ENCODE assay signal across 9 mouse cellular contexts in genomic region chr1:78819592-78819991, GRCm38 (mm10). TPM values are rescaled to one million over a fixed set of nuclear protein-coding genes. Genes with fewer than 3 reads are reported as not detected.
DNase-seq lines count a peak whose midpoint lies in the region; ATAC-seq and TF ChIP-seq lines count a peak whose summit lies in the region.
"Had no signal": no experiment of that assay in that cellular context is flagged by ENCODE, and none has a peak within 500 bp of the region (broad histone marks: within the 10 kb centered on the region; RNA-seq: fewer than 3 reads in every experiment).

No protein-coding gene starts in this region.

- peak; percentile 48 to 50 for DNase-seq in cerebellum, postnatal 10 days
- DNase-seq in right cerebral cortex, postnatal 10 days (ENCODE audit: low spot score in 2 of 2), result peak; percentile 51 to 61
- DNase-seq in right cerebral cortex, postnatal 25 days, result no peak
- peak; percentile 67 for DNase-seq in intestine, embryonic 14.5 days (ENCODE audit: low spot score)
- no peak for DNase-seq in liver
- DNase-seq in frontal cortex, postnatal 25 days (ENCODE audit: low spot score in 2 of 2), result no peak

- no peak overlapping the region for H3K9ac ChIP-seq in intestine, embryonic 14.5 days (ENCODE audit: low read length)

- H3K36me3 ChIP-seq in intestine, embryonic 14.5 days (ENCODE audit: control insufficient read depth, insufficient read depth, low read length), result no peaks in the 10 kb centered on the region
- H3K36me3 ChIP-seq in small intestine, adult 2 months (ENCODE audit: control insufficient read depth, insufficient read depth, low read length), result no peaks in the 10 kb centered on the region

- TF ChIP-seq POLR2A in small intestine, adult 2 months (IDR thresholded peaks at IDR 0.05; ENCODE audit: low read depth, low read length), result no peak

- H3K9me3 ChIP-seq in intestine, embryonic 14.5 days (ENCODE audit: control insufficient read depth, low read length), result no peaks in the 10 kb centered on the region

- ATAC-seq in cerebellum, adult (ENCODE audit: insufficient number of reproducible peaks, low FRiP score, low TSS enrichment), result no peak
- 0 out of 2 replicates have a peak, but pooled peaks have one; percentile 12 for ATAC-seq in intestine, embryonic 14.5 days (replicated peaks; ENCODE audit: low FRiP score, low TSS enrichment, low read depth)

- H3K4me3 ChIP-seq in intestine, embryonic 14.5 days (ENCODE audit: low read depth, low read length), result no peak overlapping the region
- H3K4me3 ChIP-seq in small intestine, adult 2 months (ENCODE audit: low read depth, low read length), result no peak overlapping the region
- H3K4me3 ChIP-seq: megakaryocyte, embryonic 14.5 days had no signal

- 29% methylated on average over 7 of the region's 7 CpGs for WGBS in intestine, embryonic 14.5 days
- 23% methylated on average over 7 of the region's 7 CpGs for WGBS in small intestine, adult 2 months

- H3K27me3 ChIP-seq in intestine, embryonic 14.5 days (replicated peaks; ENCODE audit: control insufficient read depth, insufficient read depth, low read length), result no peaks in the 10 kb centered on the region
- H3K27me3 ChIP-seq in small intestine, adult 2 months (ENCODE audit: control insufficient read depth, insufficient read depth, low read length), result no peaks in the 10 kb centered on the region
- H3K27me3 ChIP-seq: megakaryocyte, embryonic 14.5 days had no signal

- peaks cover 47% of the 10 kb centered on the region for H3K4me1 ChIP-seq in intestine, embryonic 14.5 days (replicated peaks; ENCODE audit: control insufficient read depth, insufficient read depth, low read length)
- H3K4me1 ChIP-seq in small intestine, adult 2 months (ENCODE audit: control insufficient read depth, insufficient read depth, insufficient read length, low read length), result peaks cover 5% of the 10 kb centered on the region; the same call in 1 of the 2 replicates
- H3K4me1 ChIP-seq: megakaryocyte, embryonic 14.5 days had no signal

- H3K4me2 ChIP-seq in intestine, embryonic 14.5 days (ENCODE audit: low read length), result peak overlapping the region; percentile 28; the same call in 1 of the 2 replicates

- no peak for TF ChIP-seq CTCF in small intestine, adult 2 months (IDR thresholded peaks at IDR 0.05; ENCODE audit: extremely low read depth, insufficient read length, insufficient replicate concordance, low read depth, low read length)

- peak overlapping the region; percentile 76 for H3K27ac ChIP-seq in intestine, embryonic 14.5 days (ENCODE audit: low read depth)
- peak overlapping the region; percentile 49; the same call in 1 of the 2 replicates for H3K27ac ChIP-seq in small intestine, adult 2 months (ENCODE audit: insufficient read depth, low read depth, low read length)

RNA-seq across cellular contexts. Expression of gene Kcne4, which starts 3.0 kb away (rescaled TPM):
- 4.6 and 5.4 TPM in 2 replicates for polyA plus RNA-seq in intestine, embryonic 14.5 days (2014; fragmentation: Nextera tagmentation; extraction: Ambion mirVana)
- 0.20 and 0.29 TPM in 2 replicates for polyA plus RNA-seq in small intestine, adult 2 months (2012; rRNA removed)

Comparison
In these comparisons a context has a peak if more than half of its experiments do, and no peak if none do; other contexts are left out.
1. DNase-seq: peak in cerebellum, postnatal 10 days (2 of 2), right cerebral cortex, postnatal 10 days (2 of 2) and intestine, embryonic 14.5 days (single experiment); none in right cerebral cortex, postnatal 25 days (single experiment), liver (single experiment) and frontal cortex, postnatal 25 days (0 of 2).